Mouse (Mus musculus): ENCODE data around the gene Plcl1. TPM values are rescaled to one million over a fixed set of nuclear protein-coding genes. Genes with fewer than 3 reads are reported as not detected.

The Plcl1 gene
- polyA plus RNA-seq, 1 experiment from 2014 or later: 0.25 TPM

DNA sequence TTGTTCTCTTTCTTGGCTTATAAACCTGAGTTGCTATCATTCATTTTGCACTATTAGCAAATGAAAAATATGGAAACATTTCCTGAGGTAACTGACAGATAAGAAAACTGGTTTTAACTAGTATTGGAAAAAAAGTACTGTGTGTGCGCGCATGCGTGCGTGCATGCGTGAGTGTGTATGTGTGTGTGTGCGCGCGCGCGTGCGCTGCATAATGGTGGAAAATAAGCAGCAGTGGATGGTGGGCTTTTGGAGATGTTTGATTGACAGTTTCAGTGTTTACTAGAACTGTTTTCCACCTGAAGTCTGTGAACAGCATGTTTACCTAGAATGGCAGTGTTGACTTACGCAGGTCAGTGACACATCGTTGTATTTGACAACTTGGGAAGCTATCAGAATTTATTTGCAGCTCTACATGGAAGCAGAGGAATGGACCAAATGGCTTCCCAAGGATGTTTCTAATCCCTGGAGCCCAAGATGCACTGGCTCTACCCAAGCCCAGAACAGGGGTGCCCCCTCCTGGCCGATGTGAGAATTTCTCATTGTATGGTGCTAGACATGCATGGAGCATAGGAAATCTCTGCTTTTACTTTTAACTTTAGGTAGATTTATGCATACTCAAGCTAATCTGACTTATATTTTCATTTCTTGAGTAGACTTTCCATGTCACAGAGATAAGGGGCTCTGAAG is 330.5 kb downstream of the Plcl1 start:
- Histone ChIP-seq H3K9me3 (replicated peaks) (no peaks in the 10 kb centered on the region), H3K4me1 (no peaks in the 10 kb centered on the region), H3K4me3 (no peak overlapping the region), H3K4me2 (no peak overlapping the region), H3K27me3 (replicated peaks) (peaks cover 6% of the 10 kb centered on the region; the same call in 1 of the 2 replicates), H3K36me3 (no peaks in the 10 kb centered on the region), H3K27ac (no peak overlapping the region), H3K9ac (no peak overlapping the region)
- 82% methylated on average over 14 of the region's 14 CpGs for WGBS (ENCODE audit: insufficient replicate concordance)
- no peak for ATAC-seq

DNA sequence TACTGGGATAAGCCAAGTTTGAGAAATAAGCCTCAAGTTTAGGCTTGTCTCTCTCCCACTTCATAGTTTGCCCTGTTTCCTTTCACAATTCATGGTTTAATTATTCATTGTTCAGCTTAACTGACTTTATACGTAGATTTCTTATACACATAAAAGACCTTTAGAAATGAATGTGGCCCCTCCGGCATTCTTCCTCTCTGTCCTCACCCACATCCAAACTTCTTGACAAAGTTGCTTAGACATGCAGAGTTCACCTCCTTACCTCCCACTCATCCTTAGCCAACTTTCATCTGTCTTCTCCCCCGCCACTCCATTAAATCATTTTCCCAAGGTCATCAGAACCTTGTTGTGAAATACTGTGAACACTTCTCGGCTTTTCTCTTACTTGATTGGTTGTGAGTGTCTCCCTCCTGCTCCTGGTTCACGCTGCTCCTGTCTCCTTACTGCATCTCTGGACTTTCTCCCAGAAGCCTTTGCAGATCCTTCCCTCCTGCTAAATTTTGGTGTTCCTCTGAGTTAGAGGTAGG is 331.1 kb downstream of the Plcl1 start:
- WGBS (ENCODE audit: insufficient replicate concordance): 44% methylated on average over 5 of the region's 5 CpGs
- peaks cover 6% of the 10 kb centered on the region; the same call in 1 of the 2 replicates for H3K27me3 ChIP-seq (replicated peaks)
- no peak overlapping the region for H3K27ac ChIP-seq
- no peaks in the 10 kb centered on the region for H3K36me3 ChIP-seq
- H3K4me2 ChIP-seq: no peak overlapping the region
- no peaks in the 10 kb centered on the region for H3K4me1 ChIP-seq
- no peaks in the 10 kb centered on the region for H3K9me3 ChIP-seq (replicated peaks)
- no peak for ATAC-seq
- no peak overlapping the region for H3K4me3 ChIP-seq
- H3K9ac ChIP-seq: no peak overlapping the region

DNA sequence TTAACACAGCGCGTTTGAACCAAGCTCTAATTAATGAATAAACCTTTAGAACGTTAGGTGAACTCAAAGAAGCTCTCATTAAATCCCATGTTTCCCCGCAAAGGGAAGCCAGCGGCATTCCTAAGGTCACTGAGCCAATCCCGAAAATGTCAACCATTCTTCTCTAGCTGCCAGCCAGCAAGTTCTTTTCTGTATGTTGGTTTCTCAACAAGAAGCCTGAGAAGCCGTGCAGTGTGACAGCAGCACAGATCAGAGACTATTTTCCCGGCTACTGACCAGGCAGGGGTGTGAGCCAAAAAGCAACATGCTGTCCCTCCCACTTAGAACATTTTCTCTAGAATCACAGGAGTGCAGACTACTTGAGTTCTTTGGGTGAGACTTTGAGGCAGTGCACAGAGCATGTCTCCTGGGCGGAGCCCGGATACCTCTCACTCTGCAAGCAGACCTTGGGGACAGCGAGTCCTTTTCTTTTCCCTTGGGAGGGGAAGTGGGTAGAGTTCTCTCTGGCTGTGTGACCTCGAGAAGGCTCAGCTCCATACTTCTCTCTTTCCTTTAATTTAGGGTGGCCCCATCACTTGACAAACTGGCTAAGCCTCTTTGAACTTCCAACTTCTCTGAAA is 333.1 kb downstream of the Plcl1 start:
- H3K9ac ChIP-seq: no peak overlapping the region
- H3K9me3 ChIP-seq (replicated peaks): no peaks in the 10 kb centered on the region
- peaks cover 6% of the 10 kb centered on the region; the same call in 1 of the 2 replicates for H3K27me3 ChIP-seq (replicated peaks)
- no peak overlapping the region for H3K4me2 ChIP-seq
- H3K4me3 ChIP-seq: no peak overlapping the region
- ATAC-seq: no peak
- H3K4me1 ChIP-seq: no peaks in the 10 kb centered on the region
- H3K27ac ChIP-seq: no peak overlapping the region
- WGBS (ENCODE audit: insufficient replicate concordance): 56% methylated on average over 12 of the region's 12 CpGs
- H3K36me3 ChIP-seq: no peaks in the 10 kb centered on the region

DNA sequence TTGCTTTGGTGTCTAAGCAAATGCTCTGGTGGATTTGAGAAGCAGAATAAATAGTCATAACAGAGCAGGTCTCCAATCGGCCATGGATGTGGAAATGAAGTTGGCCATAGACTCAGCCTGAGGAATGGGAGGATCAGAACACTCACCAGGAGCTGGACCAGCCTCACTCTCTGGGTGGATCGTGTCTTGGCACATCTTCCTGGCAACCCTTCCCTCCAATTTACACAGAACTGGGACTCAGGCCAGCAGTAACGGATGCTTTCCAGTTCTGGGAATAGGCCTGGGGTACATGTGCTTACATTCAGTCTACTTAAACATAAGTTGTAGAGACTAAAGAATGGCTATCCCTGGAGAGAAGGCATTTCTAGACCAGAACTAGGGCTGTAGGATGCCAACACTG is 336.2 kb downstream of the Plcl1 start:
- Histone ChIP-seq H3K4me3 (no peak overlapping the region), H3K4me2 (no peak overlapping the region), H3K4me1 (no peaks in the 10 kb centered on the region), H3K36me3 (no peaks in the 10 kb centered on the region), H3K27me3 (replicated peaks) (peaks cover 6% of the 10 kb centered on the region; the same call in 1 of the 2 replicates), H3K9ac (no peak overlapping the region), H3K9me3 (replicated peaks) (no peaks in the 10 kb centered on the region), H3K27ac (no peak overlapping the region)
- no peak for ATAC-seq
- WGBS (ENCODE audit: insufficient replicate concordance): 56% methylated on average over 3 of the region's 3 CpGs

DNA sequence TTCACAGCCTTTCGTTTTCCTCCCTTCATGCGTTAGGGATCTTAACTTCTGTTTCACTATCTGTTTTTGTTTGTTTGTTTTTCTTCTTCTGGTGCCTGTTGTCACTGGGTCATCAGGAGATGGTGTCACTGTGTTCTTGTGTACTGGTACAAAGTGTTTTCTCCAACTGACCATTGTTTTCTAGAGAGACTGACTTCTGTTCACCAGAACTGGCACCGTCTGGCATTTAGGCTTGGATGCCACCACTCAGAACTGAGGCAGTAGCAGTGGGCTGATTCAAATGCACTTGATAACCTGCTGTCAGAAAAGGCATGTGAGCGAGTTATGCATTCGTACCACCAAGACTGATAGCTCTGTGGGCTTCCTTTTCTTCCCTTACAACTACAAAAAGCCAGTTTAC is 342.8 kb downstream of the Plcl1 start:
- H3K4me2 ChIP-seq: no peak overlapping the region
- WGBS (ENCODE audit: insufficient replicate concordance): 50% methylated on average over 5 of the region's 5 CpGs

DNA sequence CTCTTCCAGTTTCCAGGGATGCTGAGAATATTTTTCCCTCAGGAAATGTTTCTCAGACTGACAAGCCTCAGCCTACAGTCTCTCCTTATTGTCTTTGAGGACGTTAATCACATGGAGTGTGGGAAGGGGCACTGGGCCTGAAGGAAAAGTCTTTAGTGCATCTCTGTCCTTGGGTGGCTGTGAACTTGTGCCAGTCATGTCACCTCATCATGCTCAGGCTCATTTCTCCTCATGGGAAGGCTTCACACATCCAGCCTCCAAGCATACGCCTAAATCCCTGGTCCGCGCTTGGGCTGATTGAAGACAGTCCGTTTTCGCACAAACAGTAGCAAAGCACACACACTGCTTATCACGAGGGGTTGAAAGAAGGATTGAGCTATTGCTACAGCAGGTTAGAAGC is 344.0 kb downstream of the Plcl1 start:
- no peak overlapping the region for H3K27ac ChIP-seq
- no peaks in the 10 kb centered on the region for H3K36me3 ChIP-seq
- 78% methylated on average over 7 of the region's 7 CpGs for WGBS (ENCODE audit: insufficient replicate concordance)
- no peak for ATAC-seq
- H3K9me3 ChIP-seq (replicated peaks): no peaks in the 10 kb centered on the region
- H3K27me3 ChIP-seq (replicated peaks): no peaks in the 10 kb centered on the region
- H3K9ac ChIP-seq: no peak overlapping the region
- no peak overlapping the region for H3K4me2 ChIP-seq
- no peaks in the 10 kb centered on the region for H3K4me1 ChIP-seq
- H3K4me3 ChIP-seq: no peak overlapping the region

More for the DNA sequence above, 342.8 kb downstream of the Plcl1 start:
- H3K27me3 ChIP-seq (replicated peaks): no peaks in the 10 kb centered on the region
- no peak overlapping the region for H3K9ac ChIP-seq
- H3K4me1 ChIP-seq: no peaks in the 10 kb centered on the region
- no peaks in the 10 kb centered on the region for H3K36me3 ChIP-seq
- H3K9me3 ChIP-seq (replicated peaks): no peaks in the 10 kb centered on the region
- no peak for ATAC-seq
- H3K27ac ChIP-seq: no peak overlapping the region
- H3K4me3 ChIP-seq: no peak overlapping the region

DNA sequence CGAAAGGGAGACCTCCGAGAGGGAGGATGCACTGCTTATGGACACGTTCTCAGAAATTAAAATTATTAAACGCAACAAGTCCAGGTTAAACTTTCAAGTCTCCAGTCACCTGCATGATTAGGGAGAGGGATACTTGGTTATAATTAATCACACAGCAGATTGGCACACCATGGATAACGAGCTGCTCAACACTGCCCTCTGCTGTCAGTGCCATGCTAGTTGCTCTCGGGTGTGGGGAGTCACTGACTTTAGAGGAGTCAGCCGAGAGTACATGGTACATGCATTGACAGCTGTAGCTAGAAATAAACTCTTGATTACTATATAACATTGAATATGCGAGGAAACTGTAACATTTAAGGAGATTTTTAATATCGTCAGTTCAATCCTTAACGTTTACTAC is 350.0 kb downstream of the Plcl1 start:
- Histone ChIP-seq H3K4me1 (no peaks in the 10 kb centered on the region), H3K27me3 (replicated peaks) (no peaks in the 10 kb centered on the region), H3K9me3 (replicated peaks) (no peaks in the 10 kb centered on the region), H3K4me3 (no peak overlapping the region), H3K4me2 (no peak overlapping the region), H3K9ac (no peak overlapping the region), H3K36me3 (no peaks in the 10 kb centered on the region), H3K27ac (no peak overlapping the region)
- 46% methylated on average over 10 of the region's 10 CpGs for WGBS (ENCODE audit: insufficient replicate concordance)
- no peak for ATAC-seq

DNA sequence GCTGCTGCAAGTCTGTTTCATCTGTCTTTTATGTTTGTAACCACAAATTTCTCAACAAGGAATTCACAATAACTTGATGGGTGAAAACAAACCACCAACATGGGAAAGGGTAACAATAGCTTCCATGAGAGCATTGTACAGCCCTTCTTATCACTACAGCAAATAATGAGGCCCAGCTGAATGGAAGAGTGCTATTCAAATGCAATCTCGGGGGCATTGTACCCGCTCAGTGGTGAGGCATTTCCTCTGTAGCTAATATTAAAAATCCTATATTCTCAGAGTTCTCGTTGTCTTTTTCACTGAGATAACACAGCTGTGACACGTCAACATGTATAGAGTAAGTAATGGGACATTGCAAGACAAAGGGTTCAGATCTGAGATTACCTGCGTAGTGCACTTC is 356.6 kb downstream of the Plcl1 start:
- Histone ChIP-seq H3K9ac (no peak overlapping the region), H3K4me3 (no peak overlapping the region), H3K36me3 (no peaks in the 10 kb centered on the region), H3K9me3 (replicated peaks) (no peaks in the 10 kb centered on the region), H3K4me2 (no peak overlapping the region), H3K27ac (no peak overlapping the region), H3K27me3 (replicated peaks) (no peaks in the 10 kb centered on the region), H3K4me1 (no peaks in the 10 kb centered on the region)
- WGBS (ENCODE audit: insufficient replicate concordance): 64% methylated on average over 5 of the region's 5 CpGs
- ATAC-seq: no peak

DNA sequence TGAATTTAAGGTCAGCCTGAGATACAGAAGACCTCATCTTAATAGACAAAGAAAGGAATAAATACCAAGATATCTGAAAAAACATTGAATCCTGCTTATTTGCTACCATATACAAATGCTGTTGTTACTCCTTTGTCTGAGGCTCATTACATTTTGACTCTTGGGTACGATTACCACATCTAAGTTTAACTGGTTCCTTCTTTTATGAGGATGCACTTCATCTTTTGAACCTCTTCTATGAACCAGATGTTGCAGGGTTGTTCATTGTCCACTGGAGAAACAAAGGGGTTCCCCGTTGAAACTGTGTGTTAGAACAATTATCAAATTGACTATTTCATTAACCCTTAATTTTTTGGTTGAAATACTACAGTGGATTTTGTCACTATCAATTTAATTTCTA is 357.4 kb downstream of the Plcl1 start:
- no peak overlapping the region for H3K4me2 ChIP-seq
- WGBS (ENCODE audit: insufficient replicate concordance): 52% methylated on average over 2 of the region's 2 CpGs
- H3K9me3 ChIP-seq (replicated peaks): no peaks in the 10 kb centered on the region
- no peak overlapping the region for H3K9ac ChIP-seq
- H3K27me3 ChIP-seq (replicated peaks): no peaks in the 10 kb centered on the region
- ATAC-seq: no peak
- no peak overlapping the region for H3K27ac ChIP-seq
- H3K4me1 ChIP-seq: no peaks in the 10 kb centered on the region
- no peak overlapping the region for H3K4me3 ChIP-seq
- H3K36me3 ChIP-seq: no peaks in the 10 kb centered on the region

DNA sequence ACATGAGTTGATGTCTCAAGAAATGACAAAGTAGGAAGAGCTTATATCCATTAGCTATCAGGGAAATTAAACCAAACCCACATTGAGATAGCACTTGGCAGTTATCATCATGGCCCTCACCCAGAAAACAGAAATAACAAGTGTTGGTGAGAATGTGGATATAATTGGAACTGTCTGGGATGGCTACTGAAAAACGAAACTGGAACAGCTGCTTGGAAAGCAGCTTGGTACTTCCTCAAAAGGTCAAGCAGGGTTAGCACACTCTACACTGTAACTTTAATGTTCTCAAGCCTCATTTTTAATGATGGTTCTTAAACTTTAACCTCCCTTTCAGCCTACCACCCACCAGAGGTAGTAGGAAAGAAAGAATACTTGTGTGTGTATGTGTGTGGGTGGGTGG is 361.0 kb downstream of the Plcl1 start:
- Histone ChIP-seq H3K27me3 (replicated peaks) (no peaks in the 10 kb centered on the region), H3K36me3 (no peaks in the 10 kb centered on the region), H3K4me1 (no peaks in the 10 kb centered on the region), H3K4me2 (no peak overlapping the region), H3K4me3 (no peak overlapping the region), H3K9me3 (replicated peaks) (no peaks in the 10 kb centered on the region), H3K27ac (no peak overlapping the region), H3K9ac (no peak overlapping the region)
- 48% methylated on average over 1 of the region's 1 CpGs for WGBS (ENCODE audit: insufficient replicate concordance)
- no peak for ATAC-seq

DNA sequence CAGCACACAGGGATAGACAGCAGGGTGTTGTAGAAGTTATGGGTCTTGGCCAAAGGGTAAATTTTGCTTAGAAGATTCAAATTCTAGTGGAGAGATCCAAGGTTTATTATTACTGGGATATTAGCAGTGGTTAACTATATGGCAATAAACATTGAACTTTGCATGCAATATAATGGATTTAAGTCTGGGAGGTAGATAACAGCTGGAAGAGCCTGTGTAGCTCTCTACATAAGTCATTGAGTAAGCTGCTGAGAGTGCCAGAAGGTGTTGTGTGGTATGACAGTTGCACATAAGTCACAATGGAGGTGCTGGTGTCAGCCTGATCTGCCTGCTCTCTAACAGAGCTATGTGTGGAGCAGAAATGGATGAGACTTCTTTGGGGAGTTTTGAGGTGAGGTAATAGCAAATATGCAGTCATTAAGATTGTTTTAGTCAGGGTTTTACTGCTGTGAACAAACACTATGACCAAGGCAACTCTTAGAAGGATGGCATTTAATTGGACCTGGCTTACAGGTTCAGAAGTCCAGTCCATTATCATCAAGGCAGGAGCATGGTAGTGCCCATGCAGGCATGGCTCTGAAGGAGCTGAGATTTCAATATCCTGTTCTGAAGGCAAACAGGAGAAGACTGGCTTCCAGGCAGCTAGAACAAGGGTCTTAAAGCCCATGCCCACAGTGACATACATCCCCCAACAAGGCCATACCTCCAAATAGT is 364.5 kb downstream of the Plcl1 start:
- Histone ChIP-seq H3K9ac (no peak overlapping the region), H3K36me3 (no peaks in the 10 kb centered on the region), H3K27ac (no peak overlapping the region), H3K4me3 (no peak overlapping the region), H3K4me2 (no peak overlapping the region), H3K4me1 (no peaks in the 10 kb centered on the region), H3K27me3 (replicated peaks) (no peaks in the 10 kb centered on the region), H3K9me3 (replicated peaks) (no peaks in the 10 kb centered on the region)
- no peak for ATAC-seq

DNA sequence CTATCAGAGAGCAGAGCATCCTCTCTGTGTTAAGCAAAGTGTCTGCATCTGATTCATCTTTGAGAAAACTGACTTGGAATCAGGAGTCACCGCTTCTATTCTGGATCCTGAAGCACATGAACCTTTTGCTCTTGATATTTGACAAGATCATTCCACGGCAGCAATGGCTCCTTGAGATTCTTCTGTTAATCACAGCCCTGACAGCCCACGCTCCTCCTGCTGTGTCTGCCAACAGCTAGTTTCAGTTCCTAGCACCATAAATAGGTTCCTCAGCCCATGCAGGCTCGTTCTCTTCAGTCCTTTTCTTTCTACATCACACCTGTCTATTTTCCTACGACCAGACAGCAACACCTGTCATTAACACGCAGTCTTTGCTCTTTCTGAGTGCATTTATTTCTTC is 387.1 kb downstream of the Plcl1 start:
- no peak overlapping the region for H3K4me2 ChIP-seq
- WGBS (ENCODE audit: insufficient replicate concordance): 44% methylated on average over 6 of the region's 6 CpGs
- no peak overlapping the region for H3K9ac ChIP-seq
- H3K27ac ChIP-seq: no peak overlapping the region
- no peaks in the 10 kb centered on the region for H3K36me3 ChIP-seq
- no peak for ATAC-seq
- no peaks in the 10 kb centered on the region for H3K27me3 ChIP-seq (replicated peaks)
- no peaks in the 10 kb centered on the region for H3K9me3 ChIP-seq (replicated peaks)
- H3K4me3 ChIP-seq: no peak overlapping the region
- H3K4me1 ChIP-seq: no peaks in the 10 kb centered on the region

Data from liver, embryonic 12.5 days (tissue).